Mouse (Mus musculus): ENCODE results near the gene Stk32b.

The Stk32b gene

GRCm38 (mm10) chr5:37716505-37717372 lies at the start of gene Stk32b:
Gene Stk32b, minus strand, starts transcription at chr5:37717171.
- peak in 1 of 2 experiments; percentile 62 for DNase-seq (ENCODE audit: low spot score in 2 of 2)

GRCm38 (mm10) chr5:37765851-37766250 lies 48.9 kb upstream of the Stk32b start:
- DNase-seq (ENCODE audit: low spot score in 2 of 2) = no peak

DNA sequence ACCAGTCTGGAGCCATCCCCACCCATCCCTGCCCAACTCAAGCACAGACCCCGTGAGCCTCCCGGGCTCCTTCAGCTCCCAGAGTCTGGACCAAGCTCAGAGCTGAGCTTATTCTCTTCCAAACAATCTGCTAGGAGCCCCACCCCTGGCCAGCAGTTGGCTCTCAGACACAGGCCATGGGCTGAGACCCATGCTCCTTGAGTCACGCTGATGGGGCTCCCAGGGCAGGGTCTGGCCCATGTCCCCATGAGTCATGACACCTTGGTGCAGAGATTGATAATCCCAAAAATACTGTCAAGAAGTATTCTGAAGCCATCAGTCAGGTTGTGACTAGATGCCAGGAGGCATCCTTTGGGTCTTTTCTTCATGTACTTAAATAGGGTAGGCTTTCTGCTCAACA lies 45.1 kb upstream of the Stk32b start:
- DNase-seq (ENCODE audit: low spot score in 2 of 2) = no peak

DNA sequence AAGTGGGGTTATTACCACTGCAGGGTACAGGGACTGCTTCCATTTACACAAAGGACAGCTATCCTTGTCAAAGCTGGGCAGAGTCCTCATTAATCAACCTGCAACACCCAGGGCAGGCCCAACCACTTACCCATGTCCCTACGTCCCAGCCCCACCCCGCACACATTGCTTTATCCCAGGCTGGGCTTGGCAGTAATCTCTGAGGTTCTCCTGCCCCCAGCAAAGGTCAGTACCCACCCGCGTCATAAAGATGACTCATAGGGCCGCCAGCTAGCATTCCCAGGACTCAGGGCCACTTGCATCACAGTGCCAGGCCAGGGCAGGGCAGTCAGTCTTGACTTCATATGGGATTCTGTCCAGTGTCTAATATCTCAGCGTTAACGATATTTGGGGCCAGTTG lies 36.4 kb upstream of the Stk32b start:
- DNase-seq (ENCODE audit: low spot score in 2 of 2) = no peak

- DNase-seq (ENCODE audit: low spot score in 2 of 2) = peak in 1 of 2 experiments; percentile 42
These were observed 35.3 kb upstream of the Stk32b start for GRCm38 (mm10) chr5:37752027-37752967.

- no peak for DNase-seq (ENCODE audit: low spot score in 2 of 2)
These were observed 27.1 kb upstream of the Stk32b start for GRCm38 (mm10) chr5:37743889-37744707.

GRCm38 (mm10) chr5:37736213-37736612 lies 19.2 kb upstream of the Stk32b start:
- DNase-seq (ENCODE audit: low spot score in 2 of 2) = no peak

DNA sequence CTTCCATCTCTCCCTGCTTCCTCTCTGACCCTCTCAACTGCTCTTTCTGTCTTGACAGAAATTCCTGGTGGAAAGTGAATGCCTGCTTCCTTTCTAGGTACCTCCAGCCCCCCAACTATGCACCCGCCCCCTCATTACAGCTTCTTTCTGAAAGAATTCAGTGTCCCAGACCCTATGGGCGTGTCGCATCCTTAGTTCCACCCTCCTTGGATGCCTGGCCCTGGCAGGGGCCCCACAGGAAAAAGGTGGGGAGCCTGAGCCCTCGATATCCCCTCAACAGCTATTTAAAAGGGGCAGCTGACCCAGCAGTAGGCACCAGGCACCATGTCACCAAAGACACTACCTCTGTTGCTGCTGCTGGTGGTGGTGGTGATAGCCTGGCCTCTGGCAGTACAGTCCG lies 18.3 kb upstream of the Stk32b start, which contains the start of gene Cytl1:
Gene Cytl1, plus strand, starts transcription at position 296 of the 400 bp plus-strand sequence.
- DNase-seq (ENCODE audit: low spot score in 2 of 2) = no peak

DNA sequence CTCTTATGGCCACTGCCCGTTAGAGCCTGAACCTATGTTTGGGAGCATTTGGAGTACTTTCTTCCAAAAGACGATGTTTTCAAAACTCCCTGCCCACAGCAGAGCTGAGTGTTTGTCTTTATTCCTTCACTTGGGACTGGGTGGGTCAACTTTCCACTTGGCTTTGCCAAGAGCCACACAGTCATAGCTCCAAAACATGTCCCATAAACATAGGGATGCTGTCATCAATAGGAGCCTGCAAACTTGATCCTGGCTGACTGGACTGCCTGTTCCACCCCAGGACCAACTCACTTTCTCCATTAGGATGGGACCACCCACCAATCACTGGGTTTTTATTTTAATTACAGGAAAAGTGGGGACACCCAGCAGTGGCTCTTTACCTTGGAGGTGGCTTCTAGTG lies 13.8 kb upstream of the Stk32b start:
- DNase-seq (ENCODE audit: low spot score in 2 of 2) = no peak

DNA sequence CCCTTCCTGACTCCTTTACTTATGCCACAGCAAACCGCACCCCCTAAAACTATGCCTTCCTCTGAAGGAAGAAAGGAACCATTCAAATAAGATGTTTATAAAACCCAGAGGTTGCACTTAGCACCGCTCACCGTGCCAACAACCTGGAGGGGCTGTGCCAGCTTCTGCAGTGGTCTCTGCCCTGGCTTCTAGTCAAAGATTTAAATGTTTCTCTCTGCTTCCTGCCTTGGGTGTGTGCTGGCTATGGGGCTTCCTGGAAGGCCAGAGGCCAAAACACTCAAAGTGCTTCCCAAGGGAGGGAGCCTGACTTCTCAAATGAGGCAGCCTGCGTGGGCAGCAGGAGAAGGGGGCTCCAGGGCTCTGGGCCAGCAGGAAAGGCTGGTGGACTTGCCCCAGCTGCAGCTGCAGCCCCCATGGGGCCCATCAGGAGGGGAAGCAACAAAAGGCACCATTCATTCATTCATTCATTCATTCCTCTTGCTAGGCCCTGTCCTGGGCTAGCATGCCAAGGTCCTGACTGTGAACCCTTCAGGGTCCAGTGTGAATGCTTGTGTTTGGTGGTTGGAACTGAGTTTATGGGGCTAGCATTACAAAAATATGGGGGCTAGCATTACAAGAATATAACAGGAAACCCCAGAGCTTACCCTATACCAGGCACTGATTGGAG lies 8.4 kb upstream of the Stk32b start:
- DNase-seq (ENCODE audit: low spot score in 2 of 2) = no peak

- DNase-seq (ENCODE audit: low spot score in 2 of 2) = no peak
These were observed 3.7 kb upstream of the Stk32b start for GRCm38 (mm10) chr5:37720670-37721069.

DNA sequence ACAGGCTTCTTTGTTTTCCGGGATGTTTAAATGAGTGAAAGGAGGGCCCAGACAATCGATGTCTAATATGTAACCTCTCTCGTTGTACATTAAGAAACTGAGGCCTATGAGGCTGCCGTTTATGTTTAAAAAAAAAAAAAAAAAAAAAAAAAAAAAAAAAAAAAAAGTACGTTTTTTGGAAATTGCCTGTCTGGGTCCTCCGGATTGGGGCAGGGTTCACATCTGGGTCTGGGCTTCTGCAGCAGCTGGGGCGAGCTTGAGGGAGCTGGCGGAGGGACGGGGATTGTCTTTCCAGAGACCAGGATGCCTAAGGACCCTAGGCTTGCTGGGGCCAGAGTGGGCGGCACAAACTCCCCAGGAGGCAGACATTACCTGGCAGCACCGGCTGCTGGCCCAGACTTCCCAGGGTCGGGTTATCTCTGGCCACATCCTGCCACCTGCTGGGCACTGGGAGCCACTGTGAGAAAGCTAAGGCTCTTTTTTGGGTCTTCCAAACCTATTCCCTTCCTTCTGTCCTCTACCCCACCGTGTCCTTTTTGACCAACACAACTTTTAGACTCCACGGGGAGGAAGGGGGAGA lies 503 bp upstream of the Stk32b start:
- no peak for DNase-seq (ENCODE audit: low spot score in 2 of 2)

DNA sequence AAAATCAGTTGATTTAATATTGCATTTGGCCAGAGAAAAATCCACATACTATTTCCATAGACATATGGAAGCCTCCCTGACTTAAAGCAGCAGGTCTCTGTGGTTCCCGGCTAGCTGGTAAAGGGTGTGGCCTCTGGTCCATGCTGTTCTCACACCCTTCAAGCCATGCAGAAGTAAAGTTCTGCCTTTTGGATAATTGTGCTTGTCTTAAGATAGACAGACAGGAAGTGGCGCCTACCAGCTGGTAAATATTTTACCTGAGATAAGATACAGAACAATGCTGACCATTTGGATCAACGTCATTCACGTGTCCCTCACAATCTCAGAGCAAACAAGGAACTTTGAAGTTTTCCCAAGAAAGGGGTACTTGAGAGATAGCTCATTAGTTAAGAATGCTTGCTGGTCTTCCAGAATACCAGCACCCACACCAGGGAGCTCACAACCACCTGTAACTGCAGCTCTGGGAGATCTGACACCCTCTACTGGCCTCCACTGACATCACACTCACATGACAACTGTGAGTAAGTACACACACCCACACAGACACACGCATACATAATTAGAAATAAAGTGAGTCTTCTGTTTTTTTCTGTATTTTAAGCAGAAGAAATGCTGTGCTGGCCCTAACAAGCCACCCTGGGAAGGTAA lies 7.6 kb downstream of the Stk32b start:
- no peak for DNase-seq (ENCODE audit: low spot score in 2 of 2)

GRCm38 (mm10) chr5:37708124-37708523 lies 8.8 kb downstream of the Stk32b start:
- DNase-seq (ENCODE audit: low spot score in 2 of 2) = no peak

DNA sequence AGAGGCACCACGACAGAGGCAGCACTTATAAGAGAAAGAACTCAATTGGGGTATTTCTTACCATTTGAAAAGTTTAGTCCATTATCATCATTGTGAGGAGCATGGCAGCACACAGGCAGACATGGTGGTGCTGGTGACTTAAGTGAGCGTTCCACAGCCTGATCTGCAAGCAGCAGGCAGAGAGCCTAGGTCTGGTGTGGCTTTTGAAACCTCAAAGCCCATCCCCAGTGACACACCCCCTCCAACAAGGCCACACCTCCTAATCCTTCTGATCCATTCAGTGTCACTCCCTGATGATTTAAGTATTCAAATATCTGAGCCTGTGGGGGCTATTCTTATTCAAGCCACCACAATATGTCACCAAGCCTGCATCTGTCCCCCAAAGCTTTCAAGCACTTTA lies 12.0 kb downstream of the Stk32b start:
- no peak for DNase-seq (ENCODE audit: low spot score in 2 of 2)

- no peak for DNase-seq (ENCODE audit: low spot score in 2 of 2)
These were observed 17.2 kb downstream of the Stk32b start for GRCm38 (mm10) chr5:37699757-37700156.

DNA sequence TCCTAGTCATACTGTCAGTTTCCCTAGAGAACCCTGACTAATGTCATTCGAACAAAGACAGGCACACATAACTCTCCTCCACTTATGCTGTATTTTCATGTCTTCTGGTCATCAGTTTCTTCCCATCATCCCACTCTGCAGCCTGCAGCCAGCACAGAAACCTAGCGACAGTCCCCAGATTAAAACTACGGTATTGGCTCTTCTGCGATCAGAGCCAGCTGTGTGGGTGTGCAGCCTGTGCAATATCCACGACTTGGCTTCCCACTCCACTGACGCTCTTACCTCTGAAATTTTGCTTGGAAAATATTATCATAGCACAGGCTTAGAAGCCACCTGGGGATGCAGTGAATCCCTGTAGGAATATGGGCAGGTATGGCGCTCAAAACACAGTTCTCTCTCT lies 19.7 kb downstream of the Stk32b start:
- DNase-seq (ENCODE audit: low spot score in 2 of 2) = no peak

DNA sequence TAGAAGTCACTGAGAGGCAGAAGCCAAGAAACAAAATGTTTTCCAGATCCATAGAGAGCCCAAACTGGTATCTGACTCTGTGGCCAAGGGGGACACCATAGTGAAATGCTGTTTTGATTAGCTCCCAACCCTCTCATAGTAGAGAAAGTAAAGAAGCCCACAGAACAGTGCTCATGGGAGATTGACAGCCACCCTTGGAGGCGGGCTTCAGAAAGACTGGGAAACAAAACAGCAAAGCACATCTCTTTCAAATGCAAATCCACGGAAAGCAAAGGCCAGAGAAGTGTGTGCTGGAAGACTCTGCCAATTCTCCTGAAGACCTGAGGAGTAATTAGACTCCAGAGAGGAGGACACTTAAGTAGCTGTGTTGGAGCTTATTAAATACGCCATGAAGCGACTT lies 21.2 kb downstream of the Stk32b start:
- DNase-seq (ENCODE audit: low spot score in 2 of 2) = no peak

DNA sequence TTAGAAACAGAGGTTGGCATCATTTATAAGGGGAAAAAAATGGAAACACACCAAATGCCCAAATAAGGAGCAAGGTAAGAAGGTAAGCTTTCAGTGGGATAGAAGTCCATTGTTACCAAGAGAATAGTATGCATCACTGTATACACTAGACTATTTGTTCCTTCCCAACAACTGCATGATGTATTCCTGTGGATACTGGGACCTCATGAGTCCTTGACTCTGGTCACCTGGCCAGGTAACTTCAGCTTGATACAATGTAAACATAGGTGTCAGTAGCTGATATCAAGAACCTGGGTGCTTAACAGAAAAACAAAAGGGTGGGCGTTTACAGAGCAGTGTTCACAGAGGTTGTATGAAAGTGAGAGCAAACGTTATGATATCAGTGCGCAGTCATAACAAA lies 24.2 kb downstream of the Stk32b start:
- DNase-seq (ENCODE audit: low spot score in 2 of 2) = no peak

DNA sequence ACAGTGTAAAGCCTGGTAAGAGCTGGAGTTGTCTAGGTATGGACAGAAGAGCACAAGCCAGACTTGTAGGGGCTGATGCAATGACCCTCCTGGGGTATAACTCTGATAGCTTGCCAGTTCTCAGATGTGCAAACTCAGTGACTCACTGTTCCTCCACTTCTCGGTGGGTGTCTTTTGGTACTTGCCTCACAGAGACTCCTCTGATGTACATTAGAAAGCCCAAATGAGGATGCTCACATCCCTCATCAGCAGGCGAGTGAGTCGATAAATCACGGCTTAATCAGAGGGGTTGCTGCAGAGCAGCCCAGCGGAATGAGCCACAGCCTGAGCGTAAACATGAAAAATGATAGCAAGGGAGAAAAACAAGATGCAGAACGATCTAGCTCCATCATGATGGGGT lies 46.2 kb downstream of the Stk32b start:
- DNase-seq (ENCODE audit: low spot score in 2 of 2) = no peak

Data from urinary bladder, postnatal 4 days (tissue).